Mouse (Mus musculus) urinary bladder, postnatal 25 days (tissue): ENCODE results near the gene Snd1.

ENCODE experiments used
- DNase-seq: peaks from one replicate; pipeline ENCODE4 v3.0.0; 2022; ENCODE audit warnings: low spot score

Gene Snd1

GRCm38 (mm10) chr6:28635531-28636348 lies 160.8 kb downstream of the Snd1 start:
- no peak for DNase-seq

GRCm38 (mm10) chr6:28640088-28640487 lies 165.1 kb downstream of the Snd1 start:
- no peak for DNase-seq

- DNase-seq: no peak
These were observed 168.0 kb downstream of the Snd1 start for GRCm38 (mm10) chr6:28642909-28643308.

DNA sequence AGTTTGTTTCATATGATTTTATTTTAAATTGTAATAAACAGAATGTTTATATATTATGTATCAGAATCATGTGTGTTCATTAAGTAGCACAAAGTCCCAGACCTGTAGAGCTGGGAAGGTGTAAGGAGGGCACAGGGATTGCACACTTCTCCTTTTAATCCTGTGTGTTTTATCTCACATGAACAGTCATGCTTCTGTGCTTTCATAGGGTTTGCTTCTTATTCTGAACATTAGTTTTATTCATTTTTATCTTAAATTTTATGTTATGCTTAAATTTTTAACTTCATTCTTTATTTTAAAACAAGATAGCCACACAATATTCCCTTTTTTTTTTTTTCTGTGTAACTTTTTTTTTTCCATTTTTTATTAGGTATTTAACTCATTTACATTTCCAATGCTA lies 170.3 kb downstream of the Snd1 start:
- DNase-seq: no peak

DNA sequence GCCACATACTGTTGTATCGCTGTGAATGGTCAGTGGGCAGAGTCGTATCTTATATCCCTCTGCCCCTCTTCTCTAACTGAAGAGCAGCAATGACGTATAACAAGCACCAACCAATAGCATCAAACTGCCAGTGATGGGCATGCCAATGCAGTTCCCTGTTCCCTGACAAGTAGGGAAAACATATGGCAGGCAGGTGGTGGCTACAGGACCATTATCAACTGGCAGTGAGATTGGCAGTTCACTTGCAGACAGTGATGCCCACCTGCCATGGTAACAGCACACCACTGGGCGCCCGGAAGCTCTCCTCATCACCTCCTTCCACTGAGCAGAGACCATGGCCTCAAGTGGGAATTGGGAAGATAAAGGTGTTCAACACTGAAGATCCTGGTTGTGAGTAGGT lies 181.6 kb downstream of the Snd1 start:
- DNase-seq: no peak

DNA sequence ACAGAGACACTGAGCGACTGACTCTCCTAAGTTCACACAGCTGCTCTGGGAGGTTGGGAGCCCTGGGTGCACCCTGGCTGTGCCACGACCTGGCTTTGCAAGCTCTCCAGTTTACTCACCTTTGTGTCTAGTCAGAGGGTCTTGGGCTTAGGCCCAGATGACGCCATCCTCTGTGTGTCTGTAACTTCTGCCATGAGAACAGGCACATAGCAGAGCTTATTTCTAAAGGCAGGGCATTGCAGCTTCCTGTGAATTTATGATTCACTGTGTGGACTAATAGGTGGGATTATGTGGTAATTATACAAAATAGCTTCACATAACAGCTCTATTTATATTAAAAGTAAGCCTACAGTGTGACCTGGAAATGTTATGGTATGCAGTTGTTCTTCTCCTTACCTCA lies 188.1 kb downstream of the Snd1 start:
- no peak for DNase-seq

- no peak for DNase-seq
These were observed 188.7 kb downstream of the Snd1 start for GRCm38 (mm10) chr6:28663670-28664069.

- DNase-seq: no peak
These were observed 189.8 kb downstream of the Snd1 start for GRCm38 (mm10) chr6:28664716-28665115.

DNA sequence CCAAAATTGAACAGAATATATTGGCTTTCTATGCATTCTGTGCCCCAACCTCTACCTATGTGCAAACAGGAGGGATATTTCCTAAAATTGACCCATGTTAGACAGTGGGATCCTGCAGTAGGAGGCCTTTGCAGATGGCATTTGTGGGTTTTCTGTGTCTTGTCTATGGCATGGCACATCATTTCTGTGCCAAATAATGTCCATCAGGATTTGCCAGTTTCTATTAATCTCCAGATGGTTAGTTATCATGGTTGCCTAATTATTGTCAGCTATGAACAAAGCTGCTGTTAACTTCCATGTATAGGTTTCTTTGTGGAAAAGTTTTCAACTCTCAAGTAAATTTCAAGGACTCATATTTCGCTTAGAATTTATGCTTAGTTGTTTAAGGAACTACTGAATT lies 192.6 kb downstream of the Snd1 start:
- DNase-seq: no peak

- no peak for DNase-seq
These were observed 194.3 kb downstream of the Snd1 start for GRCm38 (mm10) chr6:28669251-28669650.

DNA sequence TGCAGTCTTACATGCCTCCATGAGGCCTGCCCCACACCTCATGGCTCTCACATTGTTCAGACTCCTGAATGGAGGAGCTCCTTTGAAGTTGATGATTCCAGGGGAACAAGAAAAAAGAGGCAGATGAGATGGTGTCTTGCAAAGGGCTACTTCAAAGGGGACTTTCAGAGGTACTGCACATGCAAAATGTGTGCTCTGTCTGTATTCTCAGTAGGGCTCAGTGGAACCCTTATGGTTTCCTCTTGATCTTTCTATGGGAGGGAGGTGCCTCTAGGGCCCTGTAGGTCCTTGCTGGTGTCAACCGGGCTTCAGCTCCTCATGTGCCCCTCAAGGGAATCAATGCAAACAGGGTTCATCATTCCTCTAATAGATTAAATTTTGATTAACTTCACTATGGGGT lies 197.4 kb downstream of the Snd1 start:
- no peak for DNase-seq

- no peak for DNase-seq
These were observed 199.7 kb downstream of the Snd1 start for GRCm38 (mm10) chr6:28674686-28675085.

DNA sequence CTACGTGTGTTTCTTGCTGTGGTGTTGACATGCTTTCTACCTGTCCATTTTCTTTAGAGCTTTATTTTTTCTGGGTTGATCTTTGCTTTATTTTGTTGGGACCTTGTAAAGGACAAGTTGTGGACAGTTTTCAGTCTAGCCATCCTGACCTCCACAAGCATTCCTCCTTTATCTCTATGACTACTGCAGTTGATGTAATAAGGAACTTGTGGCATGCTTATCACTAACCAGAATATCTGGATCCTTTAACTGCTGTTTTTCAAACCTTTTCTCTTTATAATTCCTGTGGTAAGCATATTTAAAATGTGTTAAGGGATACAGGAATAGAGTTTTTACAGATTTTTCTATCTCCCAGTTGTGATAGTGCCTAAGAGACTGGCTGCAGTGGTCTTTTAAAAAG lies 204.0 kb downstream of the Snd1 start:
- no peak for DNase-seq

GRCm38 (mm10) chr6:28680537-28680936 lies 205.6 kb downstream of the Snd1 start:
- no peak for DNase-seq

DNA sequence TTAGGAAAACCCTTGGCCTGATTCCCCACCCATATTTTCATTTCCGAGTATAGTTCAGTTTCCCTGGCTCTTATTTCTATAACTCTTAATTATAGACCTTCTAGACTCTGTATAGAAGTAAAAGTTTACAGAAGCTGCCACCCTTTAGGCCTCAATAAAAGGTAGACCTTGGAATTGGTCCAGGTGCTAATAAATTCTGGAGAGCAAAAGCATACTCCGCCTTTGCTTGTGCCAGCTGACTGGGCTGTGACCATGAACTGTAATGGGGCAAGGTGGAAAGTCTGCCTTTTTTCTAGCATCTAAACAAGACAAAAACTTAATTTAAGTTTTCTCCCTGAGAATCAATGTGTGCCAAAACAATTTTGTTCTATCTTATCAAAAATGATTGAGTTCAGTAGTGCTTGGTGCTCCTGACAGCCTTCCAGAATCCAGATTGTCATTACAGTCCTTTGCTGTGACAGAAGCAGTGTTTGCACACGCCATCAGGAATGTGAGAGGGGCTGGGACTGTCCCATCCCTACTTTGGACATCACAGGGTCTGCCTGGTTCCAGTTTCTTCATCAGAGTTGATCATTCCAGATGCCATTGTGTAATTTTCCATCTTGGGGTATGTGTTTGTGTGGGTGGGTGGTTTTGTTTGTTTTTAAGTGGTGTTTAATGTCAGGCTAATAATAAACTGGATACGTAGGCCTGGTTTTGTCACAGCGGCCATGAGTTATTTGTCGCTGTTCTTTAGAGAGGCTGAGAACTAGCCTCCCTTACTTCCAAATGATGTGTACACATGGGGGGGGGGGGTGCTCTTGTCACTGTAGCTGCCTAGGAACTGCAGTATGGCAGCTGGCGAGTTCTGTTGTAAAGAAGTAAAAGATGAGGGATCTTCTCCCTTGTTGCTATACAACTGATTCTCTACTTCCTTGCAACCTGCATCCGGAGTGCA lies 206.8 kb downstream of the Snd1 start:
- DNase-seq: no peak

- DNase-seq: no peak
These were observed 210.1 kb downstream of the Snd1 start for GRCm38 (mm10) chr6:28685052-28685451.

- DNase-seq: no peak
These were observed 210.8 kb downstream of the Snd1 start for GRCm38 (mm10) chr6:28685745-28686144.

DNA sequence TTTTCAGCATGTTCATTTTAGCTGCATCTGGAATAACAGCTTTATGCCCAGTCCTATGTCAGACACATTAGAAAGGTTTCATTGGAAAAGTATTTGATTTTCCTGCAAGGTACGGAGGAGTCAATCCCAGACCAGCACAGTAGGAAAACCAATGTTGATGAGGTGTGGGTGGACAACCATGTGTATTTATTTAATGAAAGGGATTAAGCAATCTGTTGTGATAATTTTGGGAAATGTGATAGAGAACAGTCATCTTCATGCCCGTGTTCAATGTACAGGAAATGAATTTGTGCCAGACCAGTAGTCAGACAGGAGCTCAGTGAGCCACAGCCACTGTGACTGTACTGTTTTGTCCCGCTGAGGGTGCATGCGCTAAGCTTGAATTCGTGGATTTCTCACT lies 212.8 kb downstream of the Snd1 start:
- DNase-seq: no peak

DNA sequence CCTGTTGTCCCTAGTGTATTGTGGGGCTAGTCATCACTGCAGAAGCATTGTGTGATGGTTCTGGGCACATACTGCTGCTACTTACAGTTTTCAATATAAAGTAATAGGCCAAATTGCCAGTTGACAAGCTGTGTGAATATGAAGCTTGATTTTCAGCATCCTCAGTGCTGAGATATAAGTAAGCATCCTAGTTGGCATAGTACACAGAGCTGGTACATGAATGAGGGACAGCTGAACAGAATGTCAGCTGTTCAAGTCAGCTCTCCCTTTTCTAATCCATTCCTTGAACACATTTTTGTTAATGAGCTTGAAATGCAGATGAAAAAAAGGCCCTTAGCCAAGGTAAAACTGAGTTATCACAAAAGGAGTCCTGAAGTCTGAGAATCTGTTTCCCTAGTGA lies 217.7 kb downstream of the Snd1 start:
- no peak for DNase-seq

GRCm38 (mm10) chr6:28697214-28697613 lies 222.3 kb downstream of the Snd1 start:
- DNase-seq: no peak

DNA sequence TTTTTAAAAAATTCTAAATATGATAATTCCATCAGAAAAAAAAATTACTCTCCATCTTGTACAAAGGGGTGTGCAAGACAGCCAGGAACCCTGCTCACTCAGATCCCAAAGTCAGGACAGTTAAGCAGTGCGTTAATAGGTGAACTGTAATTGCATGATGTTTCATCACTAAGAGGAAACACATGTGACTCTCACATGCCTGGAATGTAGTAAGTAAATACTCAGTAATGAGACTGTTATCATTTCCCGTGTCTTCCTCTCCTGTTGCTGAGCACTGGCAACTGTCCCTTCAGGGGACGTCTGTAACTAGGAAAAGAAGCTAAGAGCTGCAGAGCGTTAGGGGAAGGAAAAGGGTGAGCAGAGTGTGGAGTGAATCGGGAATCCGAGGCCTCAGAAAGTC lies 229.7 kb downstream of the Snd1 start:
- DNase-seq: no peak

GRCm38 (mm10) chr6:28705384-28706107 lies 230.6 kb downstream of the Snd1 start:
- DNase-seq: no peak
